Mouse (Mus musculus) heart, embryonic 13.5 days (tissue): ENCODE measurements around the gene Rnf40. TPM values are rescaled to one million over a fixed set of nuclear protein-coding genes. Genes with fewer than 3 reads are reported as not detected.

Source experiments
- ATAC-seq: fragments of 200-750 bp; cut with Nextera tagmentation; 2 replicates; pipeline ENCODE4 v1.8.0; 2017; ENCODE audit warnings: moderate TSS enrichment; ENCODE audit not compliant: insufficient number of reproducible peaks, low FRiP score, low TSS enrichment; ENCODE audit errors: extremely low read depth
- H3K27ac ChIP-seq: fragments of 300-500 bp; sonication (generic); replicated peaks from 2 replicates; pipeline ENCODE4 v1.5.1; 2015; ENCODE audit warnings: moderate library complexity, mild to moderate bottlenecking, inconsistent platforms
- H3K27me3 ChIP-seq: fragments of 300-500 bp; sonication (generic); replicated peaks from 2 replicates; pipeline ENCODE4 v1.6.1; 2015; ENCODE audit warnings: mild to moderate bottlenecking, inconsistent platforms
- H3K36me3 ChIP-seq: fragments of 300-500 bp; sonication (generic); 2 replicates; pipeline ENCODE4 v1.6.1; 2015; ENCODE audit warnings: mild to moderate bottlenecking, inconsistent platforms
- H3K4me1 ChIP-seq: fragments of 300-500 bp; sonication (generic); 2 replicates; pipeline ENCODE4 v1.6.1; 2015; ENCODE audit warnings: inconsistent platforms
- H3K4me2 ChIP-seq: fragments of 300-500 bp; sonication (generic); 2 replicates; pipeline ENCODE4 v1.6.1; 2015; ENCODE audit warnings: inconsistent platforms, mild to moderate bottlenecking, moderate library complexity
- H3K4me3 ChIP-seq: fragments of 300-500 bp; sonication (generic); 2 replicates; pipeline ENCODE4 v1.5.1; 2015; ENCODE audit warnings: moderate library complexity, mild to moderate bottlenecking, inconsistent platforms
- H3K9ac ChIP-seq: fragments of 300-500 bp; sonication (generic); 2 replicates; pipeline ENCODE4 v1.6.1; 2015; ENCODE audit warnings: inconsistent platforms, mild to moderate bottlenecking, moderate library complexity
- H3K9me3 ChIP-seq: fragments of 300-500 bp; sonication (generic); 2 replicates; pipeline ENCODE4 v1.6.1; 2016; ENCODE audit warnings: inconsistent platforms
- WGBS: fragments of 180-500 bp; shearing (Covaris S2); methylation state at CpG from one replicate; pipeline ENCODE4 v1.1.7; 2015; ENCODE audit warnings: mixed read lengths; 5-methylcytosine and 5-hydroxymethylcytosine counted together
- polyA plus RNA-seq: library from polyadenylated mRNA; unstranded; fragments of >200 nt; fragmentation: Nextera tagmentation; extraction: Ambion mirVana; gene quantifications from 2 replicates; pipeline ENCODE4 v1.2.1, GENCODE M21; 2015

Rnf40 gene
- polyA plus RNA-seq, 1 experiment from 2014 or later: 25.7 TPM

DNA sequence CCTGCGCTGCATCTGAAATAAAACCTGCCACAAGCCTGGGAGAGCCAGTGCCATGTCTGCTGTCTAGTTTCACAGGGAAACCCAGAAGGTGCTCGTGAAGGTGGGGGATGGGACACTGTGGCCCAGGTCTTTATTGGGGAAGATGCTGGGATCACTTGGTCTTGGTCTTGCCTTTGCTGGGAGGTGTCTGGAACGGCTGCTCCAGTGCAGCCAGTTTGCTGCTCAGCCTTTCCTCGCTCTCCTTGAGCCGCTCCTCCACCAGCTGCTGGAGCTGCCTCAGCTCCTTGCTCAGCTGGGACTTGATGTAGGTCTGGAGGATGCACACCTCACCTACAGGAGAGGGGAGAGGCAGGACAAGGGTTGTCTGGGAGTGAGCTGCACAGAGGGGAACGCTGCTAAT is 5.3 kb upstream of the Rnf40 start:
- no peak for ATAC-seq
- no peak overlapping the region for H3K9ac ChIP-seq
- no peaks in the 10 kb centered on the region for H3K27me3 ChIP-seq
- H3K4me3 ChIP-seq: no peak overlapping the region
- H3K36me3 ChIP-seq: peaks cover 67% of the 10 kb centered on the region
- H3K27ac ChIP-seq: no peak overlapping the region
- peaks cover 9% of the 10 kb centered on the region for H3K4me1 ChIP-seq
- 84% methylated on average over 6 of the region's 6 CpGs for WGBS
- no peak overlapping the region for H3K4me2 ChIP-seq
- H3K9me3 ChIP-seq: no peaks in the 10 kb centered on the region

DNA sequence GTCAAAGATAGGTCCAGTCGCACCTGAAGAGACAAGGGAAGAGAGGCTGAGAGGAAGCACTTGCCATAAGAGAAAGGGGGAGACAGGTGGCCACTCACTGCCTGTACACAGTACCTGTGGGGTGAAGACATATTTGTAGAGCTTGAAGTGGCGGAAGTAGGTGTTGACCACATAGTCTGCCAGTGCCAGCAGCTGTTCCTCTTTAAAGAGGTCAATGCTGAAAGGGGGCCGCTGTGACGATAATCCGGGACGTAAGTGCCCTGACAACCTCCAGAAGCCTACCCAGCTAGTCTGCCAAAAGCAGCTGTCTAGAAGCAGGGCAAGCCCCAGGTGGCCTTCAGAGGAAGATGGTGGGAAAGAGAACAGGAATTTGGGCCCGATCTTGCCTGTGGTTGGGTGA is 3.5 kb upstream of the Rnf40 start:
- Histone ChIP-seq H3K4me1 (peaks cover 18% of the 10 kb centered on the region), H3K4me2 (no peak overlapping the region), H3K27ac (no peak overlapping the region), H3K36me3 (peaks cover 58% of the 10 kb centered on the region), H3K27me3 (no peaks in the 10 kb centered on the region), H3K9ac (no peak overlapping the region), H3K9me3 (no peaks in the 10 kb centered on the region), H3K4me3 (no peak overlapping the region)
- ATAC-seq: no peak
- 75% methylated on average over 7 of the region's 7 CpGs for WGBS

GRCm38 (mm10) chr7:127586149-127586548 is 2.4 kb upstream of the Rnf40 start:
- Histone ChIP-seq H3K36me3 (peaks cover 57% of the 10 kb centered on the region), H3K4me3 (no peak overlapping the region), H3K9ac (no peak overlapping the region), H3K27ac (no peak overlapping the region), H3K27me3 (no peaks in the 10 kb centered on the region), H3K4me1 (peaks cover 18% of the 10 kb centered on the region), H3K4me2 (no peak overlapping the region), H3K9me3 (no peaks in the 10 kb centered on the region)
- ATAC-seq: no peak
- WGBS: 69% methylated on average over 6 of the region's 6 CpGs

- Histone ChIP-seq H3K4me3 (peak overlapping the region; percentile 96), H3K36me3 (peaks cover 57% of the 10 kb centered on the region), H3K27me3 (no peaks in the 10 kb centered on the region), H3K4me2 (peak overlapping the region; percentile 87), H3K27ac (peak overlapping the region; percentile 76; the same call in 1 of the 2 replicates), H3K9ac (peak overlapping the region; percentile 80), H3K4me1 (peaks cover 18% of the 10 kb centered on the region), H3K9me3 (no peaks in the 10 kb centered on the region)
- ATAC-seq: no peak
- WGBS: 61% methylated on average over 5 of the region's 5 CpGs
Observed at GRCm38 (mm10) chr7:127587196-127587595, 1.4 kb upstream of the Rnf40 start.

DNA sequence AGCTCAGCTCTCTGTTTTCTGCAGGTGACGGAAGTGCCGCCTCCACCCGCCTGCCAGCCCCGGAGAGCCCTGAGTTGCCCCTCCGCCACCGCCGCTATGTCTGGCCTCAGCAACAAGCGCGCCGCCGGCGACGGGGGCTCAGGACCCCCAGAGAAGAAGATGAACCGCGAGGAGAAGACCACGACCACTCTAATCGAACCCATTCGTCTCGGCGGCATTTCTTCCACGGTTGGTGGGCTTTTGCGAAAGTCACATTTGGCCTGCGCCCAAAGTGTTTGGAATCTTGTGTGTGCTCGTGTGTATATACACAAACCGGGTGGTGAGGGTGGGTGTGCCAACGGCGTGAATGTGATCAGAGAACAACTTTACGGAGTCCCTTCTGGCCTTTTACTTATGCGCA is 334 bp downstream of the Rnf40 start:
- Histone ChIP-seq H3K27me3 (no peaks in the 10 kb centered on the region), H3K36me3 (peaks cover 57% of the 10 kb centered on the region), H3K4me3 (peak overlapping the region; percentile 96), H3K27ac (peak overlapping the region; percentile 58), H3K9me3 (no peaks in the 10 kb centered on the region), H3K9ac (peak overlapping the region; percentile 97), H3K4me2 (peak overlapping the region; percentile 87), H3K4me1 (peaks cover 18% of the 10 kb centered on the region)
- WGBS: 4% methylated on average over 29 of the region's 29 CpGs
- ATAC-seq: no peak

GRCm38 (mm10) chr7:127589637-127590036 is 1.1 kb downstream of the Rnf40 start:
- no peak for ATAC-seq
- 89% methylated on average over 9 of the region's 9 CpGs for WGBS
- Histone ChIP-seq H3K9ac (peak overlapping the region; percentile 97), H3K36me3 (peaks cover 58% of the 10 kb centered on the region), H3K9me3 (no peaks in the 10 kb centered on the region), H3K4me3 (peak overlapping the region; percentile 96), H3K27me3 (no peaks in the 10 kb centered on the region), H3K4me2 (peak overlapping the region; percentile 87), H3K4me1 (peaks cover 18% of the 10 kb centered on the region), H3K27ac (no peak overlapping the region)

- H3K27ac ChIP-seq: no peak overlapping the region
- H3K36me3 ChIP-seq: peaks cover 67% of the 10 kb centered on the region
- H3K4me1 ChIP-seq: peaks cover 18% of the 10 kb centered on the region
- no peak overlapping the region for H3K9ac ChIP-seq
- WGBS: 77% methylated on average over 10 of the region's 10 CpGs
- no peak overlapping the region for H3K4me3 ChIP-seq
- ATAC-seq: no peak
- H3K9me3 ChIP-seq: no peaks in the 10 kb centered on the region
- H3K4me2 ChIP-seq: no peak overlapping the region
- H3K27me3 ChIP-seq: no peaks in the 10 kb centered on the region
Observed at GRCm38 (mm10) chr7:127591108-127591507, 2.5 kb downstream of the Rnf40 start.

- 90% methylated on average over 14 of the region's 14 CpGs for WGBS
- H3K27ac ChIP-seq: no peak overlapping the region
- peaks cover 11% of the 10 kb centered on the region for H3K4me1 ChIP-seq
- H3K4me3 ChIP-seq: no peak overlapping the region
- no peaks in the 10 kb centered on the region for H3K27me3 ChIP-seq
- no peaks in the 10 kb centered on the region for H3K9me3 ChIP-seq
- H3K4me2 ChIP-seq: no peak overlapping the region
- ATAC-seq: no peak
- H3K9ac ChIP-seq: no peak overlapping the region
- H3K36me3 ChIP-seq: peaks cover 82% of the 10 kb centered on the region
Observed at GRCm38 (mm10) chr7:127592575-127592974, 4.0 kb downstream of the Rnf40 start.

- H3K9me3 ChIP-seq: no peaks in the 10 kb centered on the region
- no peak overlapping the region for H3K4me3 ChIP-seq
- H3K36me3 ChIP-seq: peaks cover 100% of the 10 kb centered on the region
- no peak overlapping the region for H3K4me2 ChIP-seq
- WGBS: 95% methylated on average over 17 of the region's 17 CpGs
- no peaks in the 10 kb centered on the region for H3K4me1 ChIP-seq
- H3K9ac ChIP-seq: no peak overlapping the region
- no peak for ATAC-seq
- no peaks in the 10 kb centered on the region for H3K27me3 ChIP-seq
- no peak overlapping the region for H3K27ac ChIP-seq
Observed at GRCm38 (mm10) chr7:127596747-127597146, 8.2 kb downstream of the Rnf40 start.

GRCm38 (mm10) chr7:127600612-127601011 is 12.0 kb downstream of the Rnf40 start:
- no peak for ATAC-seq
- no peaks in the 10 kb centered on the region for H3K9me3 ChIP-seq
- H3K4me1 ChIP-seq: no peaks in the 10 kb centered on the region
- H3K4me2 ChIP-seq: no peak overlapping the region
- no peak overlapping the region for H3K9ac ChIP-seq
- H3K36me3 ChIP-seq: peaks cover 94% of the 10 kb centered on the region
- H3K4me3 ChIP-seq: no peak overlapping the region
- 90% methylated on average over 7 of the region's 7 CpGs for WGBS
- H3K27me3 ChIP-seq: no peaks in the 10 kb centered on the region
- H3K27ac ChIP-seq: no peak overlapping the region

DNA sequence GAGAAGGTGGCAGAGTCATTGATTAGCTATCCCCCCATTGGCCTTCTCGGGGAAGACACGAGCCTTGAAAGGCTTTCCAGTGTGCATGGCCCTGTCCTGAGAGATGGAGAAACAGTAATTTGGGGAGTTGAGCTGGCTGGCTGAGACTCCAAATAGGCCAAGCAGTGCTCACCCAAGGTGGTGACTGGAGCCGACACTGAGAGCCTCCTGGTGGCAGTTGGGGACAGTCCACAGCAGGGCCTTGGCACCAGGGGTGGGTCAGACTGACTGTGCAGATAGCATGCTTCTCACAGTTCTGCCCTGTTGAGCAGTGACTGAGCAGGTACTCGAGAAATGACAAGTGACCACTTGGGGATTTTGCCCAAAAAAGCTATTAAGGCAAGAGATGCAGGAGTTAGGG is 13.2 kb downstream of the Rnf40 start:
- no peak for ATAC-seq
- H3K9me3 ChIP-seq: no peaks in the 10 kb centered on the region
- H3K27me3 ChIP-seq: no peaks in the 10 kb centered on the region
- H3K4me3 ChIP-seq: no peak overlapping the region
- H3K4me1 ChIP-seq: no peaks in the 10 kb centered on the region
- H3K9ac ChIP-seq: no peak overlapping the region
- H3K4me2 ChIP-seq: no peak overlapping the region
- peaks cover 91% of the 10 kb centered on the region for H3K36me3 ChIP-seq
- WGBS: 81% methylated on average over 4 of the region's 4 CpGs
- H3K27ac ChIP-seq: no peak overlapping the region

- Histone ChIP-seq H3K9ac (no peak overlapping the region), H3K4me1 (no peaks in the 10 kb centered on the region), H3K27ac (no peak overlapping the region), H3K4me2 (no peak overlapping the region), H3K27me3 (no peaks in the 10 kb centered on the region), H3K9me3 (no peaks in the 10 kb centered on the region), H3K4me3 (no peak overlapping the region), H3K36me3 (peaks cover 91% of the 10 kb centered on the region)
- ATAC-seq: no peak
- WGBS: 80% methylated on average over 2 of the region's 2 CpGs
Observed at GRCm38 (mm10) chr7:127602903-127603302, 14.3 kb downstream of the Rnf40 start.
